Mouse (Mus musculus) myocyte (in vitro differentiated cells): Measurements from ENCODE around the gene Plcb3.

Source experiments
- CEBPB ChIP-seq: IDR thresholded peaks from 2 replicates; pipeline ENCODE4 v1.6.1; 2011; ENCODE audit warnings: mild to moderate bottlenecking, moderate library complexity; ENCODE audit not compliant: poor library complexity, insufficient read depth, severe bottlenecking
- E2F4 ChIP-seq: IDR thresholded peaks from one replicate; pipeline ENCODE4 v1.6.1; 2011; ENCODE audit warnings: mild to moderate bottlenecking, control low read depth, moderate library complexity; ENCODE audit not compliant: insufficient read depth
- MAX ChIP-seq: IDR thresholded peaks from one replicate; pipeline ENCODE4 v1.6.1; 2011; ENCODE audit warnings: low read depth, mild to moderate bottlenecking, control low read depth
- MYOD1 ChIP-seq, 3 experiments: IDR thresholded peaks; one replicate each; pipeline ENCODE4 v1.6.1; 2011; ENCODE audit warnings: control low read depth in 2 of 3, low read depth in 2 of 3, mild to moderate bottlenecking in 2 of 3, moderate library complexity in 1 of 3; ENCODE audit not compliant: insufficient read length in 2 of 3, control insufficient read depth in 1 of 3
- MYOG ChIP-seq, 3 experiments: IDR thresholded peaks; one replicate each; pipeline ENCODE4 v1.6.1; 2011; ENCODE audit warnings: control low read depth in 2 of 3, low read depth in 2 of 3, mild to moderate bottlenecking in 2 of 3; ENCODE audit not compliant: insufficient read length in 2 of 3, control insufficient read depth in 1 of 3, insufficient read depth in 1 of 3
- POLR2A ChIP-seq: IDR thresholded peaks from one replicate; pipeline ENCODE4 v1.6.1; 2011; ENCODE audit warnings: low read depth, mild to moderate bottlenecking, control low read depth, moderate library complexity; ENCODE audit not compliant: insufficient read length
- POLR2AphosphoS2 ChIP-seq: IDR thresholded peaks from one replicate; pipeline ENCODE4 v1.6.1; 2011; ENCODE audit warnings: low read depth, control low read depth; ENCODE audit not compliant: insufficient read length
- REST ChIP-seq: IDR thresholded peaks from one replicate; pipeline ENCODE4 v1.6.1; 2011; ENCODE audit warnings: mild to moderate bottlenecking, control low read depth, moderate library complexity; ENCODE audit not compliant: insufficient read depth, insufficient read length
- SRF ChIP-seq: IDR thresholded peaks from one replicate; pipeline ENCODE4 v1.6.1; 2011; ENCODE audit warnings: low read depth; ENCODE audit not compliant: control insufficient read depth, insufficient read length
- TCF12 ChIP-seq: IDR thresholded peaks from one replicate; pipeline ENCODE4 v1.6.1; 2011; ENCODE audit warnings: mild to moderate bottlenecking, control low read depth; ENCODE audit not compliant: poor library complexity, insufficient read depth, severe bottlenecking
- TCF3 ChIP-seq: IDR thresholded peaks from one replicate; pipeline ENCODE4 v1.6.1; 2011; ENCODE audit warnings: low read depth, control low read depth; ENCODE audit not compliant: insufficient read length
- USF1 ChIP-seq: IDR thresholded peaks from one replicate; pipeline ENCODE4 v1.6.1; 2011; ENCODE audit warnings: low read depth, mild to moderate bottlenecking, control low read depth, moderate library complexity

- TF ChIP-seq POLR2AphosphoS2, result no peak
- no peak for TF ChIP-seq MYOD1 (IDR thresholded peaks at IDR 0.05; ENCODE audit: control insufficient read depth in 1 of 3, insufficient read length in 2 of 3, low read depth in 2 of 3)
- TF ChIP-seq POLR2A, result no peak
- TF ChIP-seq CEBPB, result no peak
- TF ChIP-seq MYOG (IDR thresholded peaks at IDR 0.05; ENCODE audit: control insufficient read depth in 1 of 3, insufficient read depth in 1 of 3, insufficient read length in 2 of 3, low read depth in 2 of 3), result no peak
- TF ChIP-seq MAX, result no peak
- TF ChIP-seq TCF12, result no peak
- TF ChIP-seq USF1, result no peak
- TF ChIP-seq E2F4, result no peak
- TF ChIP-seq TCF3, result no peak
- no peak for TF ChIP-seq REST
- no peak for TF ChIP-seq SRF
Observed at GRCm38 (mm10) chr19:7014481-7015135, 38.3 kb upstream of the Plcb3 start.
